Mouse (Mus musculus) retina, postnatal 1 day (tissue): ENCODE measurements around the gene Serpina1c.
"Not testable (repeated sequence)": the region's sequence is repeated elsewhere in the genome, so short reads cannot be mapped to it uniquely, and the experiment has no call there.

ENCODE experiments used
- DNase-seq: peaks from one replicate; pipeline ENCODE4 v3.0.0-alpha.2; 2012

Serpina1c gene

GRCm38 (mm10) chr12:103904837-103905340 lies at the start of gene Serpina1c:
Gene Serpina1c, minus strand, starts transcription at chr12:103904887.
- not testable (repeated sequence) for DNase-seq

GRCm38 (mm10) chr12:103952972-103953371 lies 48.3 kb upstream of the Serpina1c start:
- DNase-seq: not testable (repeated sequence)

GRCm38 (mm10) chr12:103946243-103946642 lies 41.6 kb upstream of the Serpina1c start:
- DNase-seq: no peak

- not testable (repeated sequence) for DNase-seq
These were observed 4.5 kb upstream of the Serpina1c start for GRCm38 (mm10) chr12:103909181-103909580.

GRCm38 (mm10) chr12:103907746-103908145 lies 3.1 kb upstream of the Serpina1c start:
- DNase-seq: not testable (repeated sequence)

- not testable (repeated sequence) for DNase-seq
These were observed 2.8 kb downstream of the Serpina1c start for GRCm38 (mm10) chr12:103901929-103902328.

- not testable (repeated sequence) for DNase-seq
These were observed 37.8 kb downstream of the Serpina1c start for GRCm38 (mm10) chr12:103866873-103867272.

GRCm38 (mm10) chr12:103863101-103863974 lies 41.3 kb downstream of the Serpina1c start, which contains the start of gene Serpina1a:
Gene Serpina1a, minus strand, starts transcription at chr12:103863562.
- DNase-seq: not testable (repeated sequence)

- DNase-seq: no peak
These were observed 43.7 kb downstream of the Serpina1c start for GRCm38 (mm10) chr12:103860976-103861375.

GRCm38 (mm10) chr12:103860571-103860970 lies 44.1 kb downstream of the Serpina1c start:
- not testable (repeated sequence) for DNase-seq

GRCm38 (mm10) chr12:103859584-103859983 lies 45.1 kb downstream of the Serpina1c start:
- not testable (repeated sequence) for DNase-seq

GRCm38 (mm10) chr12:103853032-103853431 lies 51.7 kb downstream of the Serpina1c start:
- not testable (repeated sequence) for DNase-seq
